Mouse (Mus musculus) cerebellum, adult 18-20 months (tissue): ENCODE measurements around the gene Olfr49.

Experiments used
- DNase-seq, 2 experiments: peaks; one replicate each; pipeline ENCODE4 v3.0.0; 2021

Gene Olfr49

GRCm38 (mm10) chr14:54284839-54285238, at the start of gene Olfr49:
TSS of gene Olfr49 (minus strand) at chr14:54284939.
- no peak for DNase-seq

- no peak for DNase-seq
Observed at GRCm38 (mm10) chr14:54333452-54334189, 48.9 kb upstream of the Olfr49 start.

DNA sequence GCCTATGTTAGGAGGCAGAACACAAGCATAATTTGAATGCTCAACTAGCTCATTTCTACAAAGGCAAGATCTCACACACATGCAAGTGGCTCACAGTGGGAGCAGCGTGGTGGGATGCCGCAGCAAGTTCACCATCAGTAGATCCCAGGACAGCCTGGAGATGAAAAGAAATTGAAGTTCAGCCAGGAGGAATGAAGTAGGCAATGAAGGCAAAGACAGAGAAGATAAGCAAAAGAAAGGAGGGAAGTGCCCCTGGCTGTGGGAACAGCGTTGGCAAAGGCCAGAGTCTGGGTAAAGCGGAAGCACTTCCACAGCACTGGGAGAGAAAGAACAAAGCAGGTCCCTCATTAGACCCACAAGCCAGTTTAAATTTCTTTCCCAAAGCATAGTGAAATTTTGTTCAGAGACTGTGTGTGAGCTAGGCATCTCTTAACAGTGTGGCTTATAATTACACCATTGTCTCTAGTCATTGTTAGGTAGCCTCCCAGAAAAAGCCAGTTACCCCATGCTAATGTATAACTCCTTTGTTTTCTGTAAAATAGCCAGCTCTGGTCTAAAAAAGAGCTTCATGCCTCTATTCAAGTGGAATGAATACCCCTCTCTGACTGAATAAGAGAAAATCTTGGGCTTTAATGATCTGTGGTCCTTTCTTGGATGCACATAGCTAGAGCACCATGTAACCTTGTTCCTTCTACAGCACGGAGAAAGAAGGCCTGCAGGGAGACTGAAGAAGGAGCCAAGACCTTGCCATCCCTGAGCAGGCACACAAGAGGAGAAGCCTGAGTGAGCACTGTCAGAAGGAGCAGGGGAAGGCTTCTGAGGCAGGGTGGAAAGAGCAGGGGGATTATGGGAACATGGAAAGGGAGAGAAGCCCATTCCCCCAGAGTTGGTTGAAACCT, 47.7 kb upstream of the Olfr49 start:
- DNase-seq: no peak

GRCm38 (mm10) chr14:54331178-54331577, 46.4 kb upstream of the Olfr49 start:
- no peak for DNase-seq

DNA sequence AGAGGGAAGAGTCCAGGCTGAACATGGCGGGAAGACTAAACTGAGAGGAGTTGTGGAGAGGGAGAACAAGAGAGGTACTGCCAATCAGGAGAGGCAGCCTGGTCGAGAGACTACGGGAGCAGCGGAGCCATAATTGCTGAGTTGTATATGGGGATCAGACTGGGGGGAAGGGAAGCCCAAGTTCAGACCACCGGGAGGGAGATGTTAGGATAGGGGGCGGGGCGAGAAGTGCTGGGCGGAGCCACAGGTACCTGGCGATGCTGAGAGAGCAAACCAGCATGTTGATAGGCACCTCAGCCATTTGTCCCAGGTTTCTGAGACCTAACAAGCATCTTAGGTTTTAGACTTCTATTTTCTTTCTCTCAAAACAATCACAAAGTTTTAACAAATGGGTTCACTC, 44.5 kb upstream of the Olfr49 start:
- DNase-seq: no peak

GRCm38 (mm10) chr14:54328548-54328947, 43.8 kb upstream of the Olfr49 start:
- DNase-seq: no peak

DNA sequence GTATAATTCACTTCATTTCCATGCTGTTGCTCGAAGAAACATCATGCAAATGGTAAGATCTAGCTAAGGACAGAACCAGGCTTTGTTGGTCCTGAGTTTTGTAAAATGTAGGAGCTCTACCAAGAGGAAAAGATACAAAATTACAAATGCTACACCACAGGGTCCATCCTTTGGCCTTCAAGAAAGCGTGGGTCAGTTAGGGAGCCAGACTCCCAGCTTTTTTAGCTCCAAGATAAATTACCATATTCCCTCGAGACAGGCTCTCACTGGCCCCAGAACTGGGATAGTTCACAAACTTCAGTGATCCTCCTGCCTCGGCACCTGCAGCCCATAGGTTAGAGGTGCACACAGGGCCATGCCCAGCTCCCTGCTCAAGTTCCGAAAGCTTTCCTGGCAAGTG, 39.7 kb upstream of the Olfr49 start:
- DNase-seq: no peak

GRCm38 (mm10) chr14:54321556-54322376, 37.0 kb upstream of the Olfr49 start:
- no peak for DNase-seq

GRCm38 (mm10) chr14:54311763-54312162, 27.0 kb upstream of the Olfr49 start:
- no peak for DNase-seq

DNA sequence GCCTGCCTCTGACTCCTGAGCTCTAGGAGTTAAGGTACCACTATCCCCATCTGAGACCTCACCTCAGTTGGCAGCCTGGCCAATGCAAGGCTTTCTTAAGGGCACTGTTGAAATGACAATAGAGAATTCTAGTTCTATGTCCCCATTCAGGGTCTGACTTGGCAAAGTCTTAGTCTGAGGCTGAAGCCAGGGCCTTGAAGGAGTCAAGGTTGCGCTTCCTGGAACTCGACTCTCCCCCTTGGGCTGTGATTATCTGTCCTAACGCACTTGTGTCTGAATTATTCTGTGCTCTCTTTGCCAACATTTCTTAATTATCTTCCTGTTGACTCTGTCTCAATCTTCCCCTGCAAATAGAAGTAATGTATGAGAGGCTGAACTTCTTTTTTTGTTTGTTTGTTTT, 15.9 kb upstream of the Olfr49 start:
- DNase-seq: no peak

- no peak for DNase-seq
Observed at GRCm38 (mm10) chr14:54300136-54300535, 15.4 kb upstream of the Olfr49 start.

- DNase-seq: no peak
Observed at GRCm38 (mm10) chr14:54276446-54276845, 8.3 kb downstream of the Olfr49 start.

GRCm38 (mm10) chr14:54272696-54273095, 12.0 kb downstream of the Olfr49 start:
- DNase-seq: no peak

GRCm38 (mm10) chr14:54271976-54272606, 12.6 kb downstream of the Olfr49 start:
- DNase-seq: no peak

- no peak for DNase-seq
Observed at GRCm38 (mm10) chr14:54270413-54270812, 14.3 kb downstream of the Olfr49 start.

GRCm38 (mm10) chr14:54269566-54269965, 15.2 kb downstream of the Olfr49 start:
- DNase-seq: no peak

GRCm38 (mm10) chr14:54267966-54268365, 16.8 kb downstream of the Olfr49 start:
- DNase-seq: no peak

DNA sequence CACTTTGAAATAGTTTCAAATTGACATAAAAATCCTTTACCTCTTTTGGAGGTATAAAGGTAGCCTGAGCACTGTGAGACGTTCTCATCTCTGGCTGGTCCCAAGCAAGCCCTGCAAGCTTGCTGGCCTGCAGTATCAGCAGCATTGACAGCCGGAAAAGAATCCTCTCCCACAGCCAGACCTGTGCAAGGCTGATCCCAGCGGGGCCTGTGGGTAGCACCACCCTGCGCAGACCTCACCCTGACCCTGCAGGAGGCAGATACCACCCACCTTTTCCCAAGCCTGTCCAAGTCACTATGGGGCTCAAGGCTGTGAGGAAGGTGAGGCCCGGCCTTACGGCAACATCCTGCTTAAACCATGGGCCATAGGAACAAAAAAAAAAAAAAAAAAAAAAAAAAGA, 18.8 kb downstream of the Olfr49 start:
- no peak for DNase-seq

DNA sequence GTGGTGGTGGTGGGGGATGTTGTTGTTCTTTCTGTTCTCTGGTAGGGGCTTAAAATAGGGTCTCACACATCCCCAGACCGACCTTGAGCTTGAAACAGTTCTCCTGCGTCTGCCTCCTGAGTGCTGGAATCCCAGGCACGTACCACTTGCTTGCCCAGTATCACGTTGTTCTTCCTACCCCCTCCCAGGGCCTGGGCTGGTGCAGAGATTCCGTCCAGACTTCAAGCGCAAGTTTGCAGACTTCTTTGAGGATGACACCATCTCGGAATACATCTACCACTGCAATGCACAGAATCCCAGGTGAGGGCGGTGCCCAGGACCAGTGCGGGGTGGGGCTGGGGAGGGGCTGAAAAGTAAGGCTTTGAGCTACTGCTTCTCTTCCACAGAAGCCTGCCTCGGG, 19.6 kb downstream of the Olfr49 start:
- DNase-seq: no peak

- no peak for DNase-seq
Observed at GRCm38 (mm10) chr14:54264231-54264630, 20.5 kb downstream of the Olfr49 start.

GRCm38 (mm10) chr14:54263099-54263498, 21.6 kb downstream of the Olfr49 start:
- no peak for DNase-seq

- no peak for DNase-seq
Observed at GRCm38 (mm10) chr14:54262622-54263021, 22.1 kb downstream of the Olfr49 start.

DNA sequence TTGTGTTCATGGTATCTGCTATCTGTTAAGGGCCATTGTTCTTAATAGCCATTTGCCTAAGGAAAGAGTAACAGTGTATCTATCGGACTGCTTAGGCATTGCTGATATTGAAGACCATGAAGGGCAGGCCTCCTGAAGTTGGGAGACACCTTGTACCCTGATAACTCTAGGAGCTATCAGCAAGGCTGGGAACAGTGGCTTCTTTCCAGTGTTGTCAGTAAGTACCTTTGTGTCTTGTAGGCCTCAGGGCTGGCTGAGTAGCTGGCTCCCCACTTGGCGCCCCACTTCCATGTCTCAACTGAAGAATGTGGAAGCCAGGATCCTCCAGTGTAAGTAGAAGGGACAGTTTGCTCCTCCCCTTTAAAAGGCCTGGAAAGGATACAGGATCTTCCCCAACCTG, 23.4 kb downstream of the Olfr49 start:
- DNase-seq: no peak
